Mouse (Mus musculus) G1E (cell line): ENCODE measurements around the gene Gmeb2.

Experiments used
- CTCF ChIP-seq: IDR thresholded peaks from 2 replicates; pipeline ENCODE4 v1.5.1; 2012; ENCODE audit warnings: low read depth, low read length, inconsistent platforms, mixed read lengths
- GATA1 ChIP-seq: IDR thresholded peaks from 2 replicates; pipeline ENCODE4 v1.6.1; 2012; ENCODE audit warnings: borderline replicate concordance, low read length, inconsistent platforms, mixed read lengths
- GATA2 ChIP-seq: IDR thresholded peaks from 2 replicates; pipeline ENCODE4 v1.6.1; 2012; ENCODE audit warnings: low read depth, low read length, inconsistent platforms, borderline replicate concordance
- POLR2AphosphoS5 ChIP-seq: IDR thresholded peaks from 2 replicates; pipeline ENCODE4 v1.6.1; 2012; ENCODE audit warnings: low read depth, low read length, inconsistent platforms; ENCODE audit not compliant: insufficient replicate concordance
- TAL1 ChIP-seq: conservative IDR thresholded peaks from 2 replicates; pipeline ENCODE4 v1.6.1; 2012; ENCODE audit warnings: low read depth, low read length, inconsistent platforms, mixed read lengths

DNA sequence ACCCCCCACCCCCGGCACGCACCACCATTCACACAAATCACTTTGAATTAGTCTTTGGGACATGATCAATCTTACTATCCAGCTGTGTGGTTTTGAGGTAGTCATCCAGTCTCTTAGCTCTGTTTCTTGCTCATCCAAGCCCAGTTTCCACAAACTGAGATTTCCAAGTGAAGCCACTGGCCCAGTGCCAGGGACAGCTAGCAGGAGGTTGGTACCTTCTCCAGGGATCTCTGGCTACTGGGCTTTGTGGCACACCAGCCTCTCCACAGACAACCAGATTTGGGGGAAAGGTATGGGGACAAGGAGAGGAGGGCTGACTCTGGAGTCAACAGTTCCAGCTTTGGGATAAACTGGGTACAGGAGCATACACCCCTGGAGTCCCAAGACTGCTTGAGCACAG is 67.5 kb downstream of the Gmeb2 start:
- TF ChIP-seq GATA1 (no peak), CTCF (no peak), POLR2AphosphoS5 (no peak), TAL1 (no peak), GATA2 (no peak)
